Mouse (Mus musculus) forebrain, postnatal 0 days (tissue): ENCODE results near the gene Bnc1. TPM values are rescaled to one million over a fixed set of nuclear protein-coding genes. Genes with fewer than 3 reads are reported as not detected.

Experiments used
- ATAC-seq: fragments of 200-750 bp; cut with Nextera tagmentation; 2 replicates; pipeline ENCODE4 v1.8.0; 2017; ENCODE audit warnings: mild to moderate bottlenecking, moderate library complexity
- DNase-seq: peaks from one replicate; pipeline ENCODE4 v3.0.0-alpha.2; 2015
- H3K27ac ChIP-seq: fragments of 300-500 bp; sonication (generic); 2 replicates; pipeline ENCODE4 v1.5.1; 2014; ENCODE audit warnings: low read depth, mild to moderate bottlenecking, antibody characterized with exemption, low read length, moderate library complexity, mixed read lengths
- H3K27me3 ChIP-seq: fragments of 300-500 bp; sonication (generic); 2 replicates; pipeline ENCODE4 v1.6.1; 2014; ENCODE audit warnings: mild to moderate bottlenecking, low read length, mixed read lengths; ENCODE audit not compliant: insufficient read depth
- H3K36me3 ChIP-seq: fragments of 300-500 bp; sonication (generic); 2 replicates; pipeline ENCODE4 v1.6.1; 2014; ENCODE audit warnings: mild to moderate bottlenecking, moderate library complexity; ENCODE audit not compliant: insufficient read depth
- H3K4me1 ChIP-seq: fragments of 300-500 bp; sonication (generic); 2 replicates; pipeline ENCODE4 v1.6.1; 2014; ENCODE audit warnings: antibody characterized with exemption; ENCODE audit not compliant: insufficient read depth
- H3K4me2 ChIP-seq: fragments of 300-500 bp; sonication (generic); 2 replicates; pipeline ENCODE4 v1.6.1; 2014; ENCODE audit warnings: low read depth, mild to moderate bottlenecking, moderate library complexity
- H3K4me3 ChIP-seq: fragments of 300-500 bp; sonication (generic); 2 replicates; pipeline ENCODE4 v1.5.1; 2014; ENCODE audit warnings: low read depth, low read length, mixed read lengths
- H3K9ac ChIP-seq: fragments of 300-500 bp; sonication (generic); 2 replicates; pipeline ENCODE4 v1.6.1; 2014; ENCODE audit warnings: mild to moderate bottlenecking
- H3K9me3 ChIP-seq: fragments of 300-500 bp; sonication (generic); 2 replicates; pipeline ENCODE4 v1.6.1; 2016; ENCODE audit warnings: low read length
- CTCF ChIP-seq: sonication (generic); IDR thresholded peaks from 2 replicates; pipeline ENCODE4 v1.5.1; 2016; ENCODE audit warnings: antibody characterized with exemption, control low read depth, low read depth
- WGBS: fragments of 180-500 bp; shearing (Covaris S2); extraction: QIAGEN DNeasy Blood & Tissue Kit; methylation state at CpG from one replicate; pipeline ENCODE4 v1.1.7; 2014; 5-methylcytosine and 5-hydroxymethylcytosine counted together
- polyA plus RNA-seq: library from polyadenylated mRNA; unstranded; fragments of >200 nt; fragmentation: Nextera tagmentation; extraction: Ambion mirVana; gene quantifications from 2 replicates; pipeline ENCODE4 v1.2.1, GENCODE M21; 2015
- total RNA-seq: library from RNA; depleted of rRNA; stranded (reverse); fragments of >200 nt; gene quantifications from 2 replicates; pipeline ENCODE4 v1.2.3, GENCODE M21; 2014; rRNA removed

The Bnc1 gene
- total RNA-seq, result not detected in 2 replicates
- not detected in 2 replicates for polyA plus RNA-seq

GRCm38 (mm10) chr7:81992131-81993061 lies at the start of gene Bnc1:
TSS of gene Bnc1 (minus strand) at chr7:81992292.
- no peak within 1 kb of the TSS for H3K27ac ChIP-seq
- no peaks in the 10 kb centered on the region for H3K36me3 ChIP-seq
- ATAC-seq, result peak; percentile 43; the same call in 1 of the 2 replicates
- no peak within 1 kb of the TSS for H3K9ac ChIP-seq
- peak within 1 kb of the TSS; percentile 70 for H3K4me2 ChIP-seq
- no peak for TF ChIP-seq CTCF
- peak within 1 kb of the TSS; percentile 45 for H3K4me3 ChIP-seq
- 0 out of 2 replicates have a peak, but pooled peaks cover 2% of the 10 kb centered on the region for H3K4me1 ChIP-seq
- DNase-seq, result no peak
- no peaks in the 10 kb centered on the region for H3K9me3 ChIP-seq
- WGBS, result under 1% methylated on average over 61 of the region's 105 CpGs
- H3K27me3 ChIP-seq, result peaks cover 66% of the 10 kb centered on the region

DNA sequence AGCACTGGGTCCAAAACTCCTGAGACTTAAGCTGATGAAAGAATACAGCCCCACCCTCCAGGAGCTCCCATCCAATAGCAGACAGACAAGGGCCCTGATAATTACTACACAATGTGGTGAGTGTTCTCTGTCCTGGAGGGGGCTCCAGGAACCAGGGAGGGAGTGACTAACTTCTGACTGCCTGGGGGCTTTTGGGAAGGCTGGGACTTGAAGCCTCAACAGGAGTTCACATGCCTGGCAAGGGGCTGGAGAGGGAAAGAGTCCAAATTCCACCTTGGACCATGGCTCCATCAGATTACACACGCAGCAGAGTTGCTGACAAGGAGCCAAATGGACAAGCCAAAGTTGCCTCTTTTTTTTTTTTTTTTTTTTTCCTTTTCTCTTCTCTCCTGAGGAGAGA lies 41.3 kb upstream of the Bnc1 start:
- Histone ChIP-seq H3K4me2 (no peak overlapping the region), H3K27ac (no peak overlapping the region), H3K9ac (no peak overlapping the region), H3K4me1 (no peaks in the 10 kb centered on the region), H3K36me3 (no peaks in the 10 kb centered on the region), H3K4me3 (no peak overlapping the region), H3K9me3 (no peaks in the 10 kb centered on the region), H3K27me3 (no peaks in the 10 kb centered on the region)
- DNase-seq, result no peak
- TF ChIP-seq CTCF, result no peak
- 52% methylated on average over 1 of the region's 1 CpGs for WGBS
- ATAC-seq, result no peak

- 79% methylated on average over 9 of the region's 9 CpGs for WGBS
- DNase-seq (no peak), ATAC-seq (no peak)
- no peak overlapping the region for H3K4me3 ChIP-seq
- H3K4me1 ChIP-seq, result no peaks in the 10 kb centered on the region
- H3K27ac ChIP-seq, result no peak overlapping the region
- no peaks in the 10 kb centered on the region for H3K9me3 ChIP-seq
- no peak overlapping the region for H3K9ac ChIP-seq
- H3K36me3 ChIP-seq, result no peaks in the 10 kb centered on the region
- no peak overlapping the region for H3K4me2 ChIP-seq
- no peaks in the 10 kb centered on the region for H3K27me3 ChIP-seq
- no peak for TF ChIP-seq CTCF
These were observed 37.6 kb upstream of the Bnc1 start for GRCm38 (mm10) chr7:82029666-82030065.

DNA sequence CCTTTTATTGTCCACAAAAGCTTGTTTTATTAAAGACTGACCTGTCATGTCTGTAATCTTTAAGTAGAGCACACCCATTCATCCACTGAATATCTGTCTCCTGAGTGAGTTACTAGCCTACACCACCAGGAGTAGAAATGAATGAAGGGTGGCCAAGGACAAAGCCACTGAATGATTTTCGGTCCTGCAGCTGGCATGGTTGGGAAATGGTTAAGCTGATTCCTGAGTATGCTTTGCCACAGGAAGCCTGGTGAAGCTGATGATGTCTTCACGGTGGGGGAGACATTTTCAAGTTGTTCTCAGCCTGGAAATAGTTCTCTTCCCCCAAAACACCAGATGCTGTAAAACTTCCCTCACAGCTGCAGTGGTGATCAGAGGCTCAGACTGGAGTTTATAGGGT lies 33.7 kb upstream of the Bnc1 start:
- no peak overlapping the region for H3K9ac ChIP-seq
- ATAC-seq, result no peak
- no peak overlapping the region for H3K27ac ChIP-seq
- TF ChIP-seq CTCF, result no peak
- H3K4me1 ChIP-seq, result no peaks in the 10 kb centered on the region
- no peak overlapping the region for H3K4me3 ChIP-seq
- H3K4me2 ChIP-seq, result no peak overlapping the region
- no peak for DNase-seq
- H3K27me3 ChIP-seq, result no peaks in the 10 kb centered on the region
- no peaks in the 10 kb centered on the region for H3K9me3 ChIP-seq
- 63% methylated on average over 2 of the region's 2 CpGs for WGBS
- no peaks in the 10 kb centered on the region for H3K36me3 ChIP-seq

DNA sequence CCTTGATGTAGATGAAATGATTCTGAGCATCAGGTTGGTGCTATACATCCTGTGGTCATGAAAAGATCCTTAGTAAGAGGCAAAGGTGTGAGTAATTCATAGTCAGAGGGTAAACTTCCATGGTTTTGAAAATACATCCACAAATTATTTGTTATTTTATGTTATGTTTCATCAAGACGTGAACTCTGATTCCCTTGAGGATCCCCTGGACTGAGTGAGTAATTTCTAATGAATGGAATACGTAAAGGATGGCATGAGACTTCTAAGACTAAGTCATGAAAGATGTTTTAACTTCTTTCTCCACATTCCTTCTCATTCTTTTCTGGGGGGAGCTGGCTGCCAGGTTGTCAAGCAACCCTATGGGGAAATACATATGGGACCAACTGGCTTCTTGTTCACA lies 31.6 kb upstream of the Bnc1 start:
- WGBS, result 89% methylated on average over 2 of the region's 2 CpGs
- no peaks in the 10 kb centered on the region for H3K27me3 ChIP-seq
- no peak for ATAC-seq
- H3K36me3 ChIP-seq, result no peaks in the 10 kb centered on the region
- H3K27ac ChIP-seq, result no peak overlapping the region
- no peaks in the 10 kb centered on the region for H3K9me3 ChIP-seq
- no peak overlapping the region for H3K4me3 ChIP-seq
- no peak for TF ChIP-seq CTCF
- H3K9ac ChIP-seq, result no peak overlapping the region
- DNase-seq, result no peak
- no peaks in the 10 kb centered on the region for H3K4me1 ChIP-seq
- no peak overlapping the region for H3K4me2 ChIP-seq

GRCm38 (mm10) chr7:82022404-82022803 lies 30.3 kb upstream of the Bnc1 start:
- no peak overlapping the region for H3K4me2 ChIP-seq
- H3K27ac ChIP-seq, result no peak overlapping the region
- H3K4me1 ChIP-seq, result no peaks in the 10 kb centered on the region
- ATAC-seq, result no peak
- no peaks in the 10 kb centered on the region for H3K36me3 ChIP-seq
- H3K27me3 ChIP-seq, result no peaks in the 10 kb centered on the region
- no peak overlapping the region for H3K4me3 ChIP-seq
- no peaks in the 10 kb centered on the region for H3K9me3 ChIP-seq
- no peak overlapping the region for H3K9ac ChIP-seq
- no peak for DNase-seq
- no peak for TF ChIP-seq CTCF
- WGBS, result 81% methylated on average over 1 of the region's 1 CpGs

DNA sequence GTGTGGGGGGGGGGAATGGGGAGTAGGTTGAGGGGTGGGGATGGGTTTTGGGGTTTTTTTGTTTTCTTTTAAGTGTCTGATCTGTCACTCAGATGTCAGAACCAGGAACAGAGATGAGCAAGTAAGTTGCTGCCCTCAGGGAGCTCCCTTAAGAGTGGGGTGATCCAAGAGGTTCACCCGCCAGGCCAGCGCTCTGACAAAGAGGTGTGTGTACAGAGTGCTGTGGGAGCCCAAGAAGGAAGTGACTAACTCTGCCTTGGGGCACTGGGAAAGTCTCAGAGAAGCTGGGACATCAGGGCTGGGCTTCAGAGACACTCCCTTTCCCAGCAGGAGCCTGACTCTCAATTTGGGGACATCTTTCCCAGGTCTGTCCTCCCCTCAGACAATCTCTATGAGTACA lies 25.9 kb upstream of the Bnc1 start:
- Histone ChIP-seq H3K9me3 (no peaks in the 10 kb centered on the region), H3K4me1 (no peaks in the 10 kb centered on the region), H3K27me3 (no peaks in the 10 kb centered on the region; the same call in 1 of the 2 replicates), H3K36me3 (no peaks in the 10 kb centered on the region), H3K27ac (no peak overlapping the region), H3K4me2 (no peak overlapping the region), H3K9ac (no peak overlapping the region), H3K4me3 (no peak overlapping the region)
- DNase-seq, result no peak
- TF ChIP-seq CTCF, result no peak
- 93% methylated on average over 2 of the region's 2 CpGs for WGBS
- ATAC-seq, result no peak
